In the genomic region with DNA sequence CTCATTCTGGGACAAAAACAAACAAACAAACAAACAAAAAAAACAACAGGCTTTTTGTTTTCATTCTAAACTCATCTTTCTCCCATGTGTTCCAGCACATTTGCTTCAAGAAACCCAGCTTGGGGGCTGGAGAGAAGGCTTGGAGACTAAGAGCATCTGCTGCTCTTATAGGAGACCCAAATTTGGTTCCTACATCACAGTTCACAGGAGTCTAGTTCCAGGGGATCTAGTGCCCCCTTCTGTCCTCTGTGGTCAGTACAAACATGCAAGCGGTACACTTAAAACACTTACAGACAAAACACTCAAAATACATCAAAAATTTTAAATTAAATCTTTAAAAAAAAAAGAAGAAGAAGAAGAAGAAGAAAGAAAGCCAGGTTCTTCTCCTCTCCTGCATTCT, we compare ENCODE assay signal across 12 mouse cellular contexts. TPM values are rescaled to one million over a fixed set of nuclear protein-coding genes. Genes with fewer than 3 reads are reported as not detected.
DNase-seq lines count a peak whose midpoint lies in the region; ATAC-seq and TF ChIP-seq lines count a peak whose summit lies in the region.
"Had no signal": no experiment of that assay in that cellular context is flagged by ENCODE, and none has a peak within 500 bp of the region (broad histone marks: within the 10 kb centered on the region; RNA-seq: fewer than 3 reads in every experiment).

No protein-coding gene starts in this region.

- peaks cover 84% of the 10 kb centered on the region for H3K36me3 ChIP-seq in heart, postnatal 0 days (replicated peaks; ENCODE audit: control insufficient read depth, insufficient read depth, low read length)
- peaks cover 29% of the 10 kb centered on the region for H3K36me3 ChIP-seq in heart, embryonic 11.5 days (ENCODE audit: control insufficient read depth, insufficient read depth, low read length)
- peaks cover 66% of the 10 kb centered on the region for H3K36me3 ChIP-seq in midbrain, postnatal 0 days (ENCODE audit: insufficient read depth, low read length)
- H3K36me3 ChIP-seq in midbrain, embryonic 11.5 days (ENCODE audit: control insufficient read depth, insufficient read depth, low read length) = peaks cover 17% of the 10 kb centered on the region
- H3K36me3 ChIP-seq in stomach, postnatal 0 days (ENCODE audit: control insufficient read depth, insufficient read depth, low read length) = peaks cover 26% of the 10 kb centered on the region

- H3K4me2 ChIP-seq in heart, postnatal 0 days (ENCODE audit: low read depth, low read length) = no peak overlapping the region
- no peak overlapping the region for H3K4me2 ChIP-seq in heart, embryonic 11.5 days
- no peak overlapping the region for H3K4me2 ChIP-seq in midbrain, postnatal 0 days (ENCODE audit: low read depth, low read length, poor library complexity, severe bottlenecking)
- no peak overlapping the region for H3K4me2 ChIP-seq in midbrain, embryonic 11.5 days
- no peak overlapping the region for H3K4me2 ChIP-seq in stomach, postnatal 0 days (replicated peaks; ENCODE audit: low read depth)
- H3K4me2 ChIP-seq: liver, embryonic 15.5 days had no signal

- ATAC-seq in heart, postnatal 0 days (ENCODE audit: insufficient read depth, low read depth) = no peak
- ATAC-seq in heart, embryonic 11.5 days (replicated peaks; ENCODE audit: insufficient number of reproducible peaks, low FRiP score, low TSS enrichment) = no peak
- ATAC-seq in midbrain, postnatal 0 days (ENCODE audit: low FRiP score) = no peak
- no peak for ATAC-seq in midbrain, embryonic 11.5 days (ENCODE audit: low FRiP score)
- no peak for ATAC-seq in Patski
- no peak for ATAC-seq in stomach, postnatal 0 days (ENCODE audit: low FRiP score, low TSS enrichment)
- no peak for ATAC-seq in megakaryocyte-erythroid progenitor cell, adult 5-6 weeks (replicated peaks; ENCODE audit: low FRiP score, low TSS enrichment, poor library complexity, severe bottlenecking)

- in situ Hi-C loops in Patski (cut with MboI; ENCODE audit: low pct_unique_long_range_greater_than_20kb) = no loop called here

- no peaks in the 10 kb centered on the region for H3K4me1 ChIP-seq in heart, postnatal 0 days (ENCODE audit: control insufficient read depth, insufficient read depth)
- no peaks in the 10 kb centered on the region for H3K4me1 ChIP-seq in heart, embryonic 11.5 days (ENCODE audit: control insufficient read depth, insufficient read depth, low read length)
- H3K4me1 ChIP-seq in midbrain, postnatal 0 days (ENCODE audit: insufficient read depth, low read length) = no peaks in the 10 kb centered on the region
- H3K4me1 ChIP-seq in midbrain, embryonic 11.5 days (ENCODE audit: control insufficient read depth, insufficient read depth, low read length) = no peaks in the 10 kb centered on the region
- H3K4me1 ChIP-seq in stomach, postnatal 0 days (replicated peaks; ENCODE audit: control insufficient read depth, insufficient read depth) = no peaks in the 10 kb centered on the region
- H3K4me1 ChIP-seq: liver, embryonic 15.5 days had no signal

- CTCF ChIA-PET in Patski (lab: Charles Lee) = interaction anchor here (1.0 to 2.3 kb wide), 4 partner anchors 9 to 13 kb away, joined by 3 to 8 read pairs (median 4); no protein-coding TSS in a partner anchor

- no peak for TF ChIP-seq EP300 in heart, postnatal 0 days (IDR thresholded peaks at IDR 0.05; ENCODE audit: low read depth)
- TF ChIP-seq EP300 in stomach, postnatal 0 days (optimal IDR thresholded peaks at IDR 0.05) = no peak

- no peak for DNase-seq in heart, postnatal 0 days (ENCODE audit: low spot score)
- DNase-seq in midbrain, postnatal 0 days (ENCODE audit: low spot score) = no peak
- no peak for DNase-seq in midbrain, embryonic 11.5 days (ENCODE audit: low spot score, missing footprints)
- DNase-seq in Patski (ENCODE audit: low read depth, low spot score) = no peak
- no peak for DNase-seq in stomach, postnatal 0 days (ENCODE audit: low spot score)
- DNase-seq: gastrocnemius, postnatal 25 days; thymus, adult 18-20 months had no signal

- H3K9ac ChIP-seq in heart, postnatal 0 days (replicated peaks; ENCODE audit: low read depth, low read length) = no peak overlapping the region
- H3K9ac ChIP-seq in heart, embryonic 11.5 days (ENCODE audit: low read depth, low read length) = no peak overlapping the region
- no peak overlapping the region for H3K9ac ChIP-seq in midbrain, postnatal 0 days (replicated peaks; ENCODE audit: low read length, poor library complexity, severe bottlenecking)
- H3K9ac ChIP-seq in midbrain, embryonic 11.5 days (ENCODE audit: low read length) = no peak overlapping the region
- H3K9ac ChIP-seq in stomach, postnatal 0 days (ENCODE audit: low read length) = no peak overlapping the region
- H3K9ac ChIP-seq: liver, embryonic 15.5 days had no signal

- TF ChIP-seq CTCF in heart, postnatal 0 days (IDR thresholded peaks at IDR 0.05; ENCODE audit: low read depth) = peak; percentile 30
- peak; percentile 33; the same call in 1 of the 2 replicates for TF ChIP-seq CTCF in midbrain, postnatal 0 days (IDR thresholded peaks at IDR 0.05)
- TF ChIP-seq CTCF in Patski (IDR thresholded peaks at IDR 0.05) = peak; percentile 66
- TF ChIP-seq CTCF in stomach, postnatal 0 days (IDR thresholded peaks at IDR 0.05; ENCODE audit: low read depth) = peak; percentile 54

- WGBS in heart, postnatal 0 days = 94% methylated on average over 1 of the region's 1 CpGs
- WGBS in heart, embryonic 11.5 days (ENCODE audit: insufficient replicate concordance) = 93% methylated on average over 1 of the region's 1 CpGs
- WGBS in midbrain, postnatal 0 days = 87% methylated on average over 1 of the region's 1 CpGs
- 89% methylated on average over 1 of the region's 1 CpGs for WGBS in midbrain, embryonic 11.5 days
- WGBS in stomach, postnatal 0 days = 94% methylated on average over 1 of the region's 1 CpGs

- POLR2A ChIA-PET in Patski (lab: Charles Lee) = no interaction called here

- H3K4me3 ChIP-seq in heart, postnatal 0 days (ENCODE audit: low read depth, low read length) = no peak overlapping the region
- no peak overlapping the region for H3K4me3 ChIP-seq in heart, embryonic 11.5 days (ENCODE audit: low read depth, low read length)
- H3K4me3 ChIP-seq in midbrain, postnatal 0 days (ENCODE audit: low read depth, low read length) = no peak overlapping the region
- no peak overlapping the region for H3K4me3 ChIP-seq in midbrain, embryonic 11.5 days (ENCODE audit: low read depth, low read length)
- no peak overlapping the region for H3K4me3 ChIP-seq in stomach, postnatal 0 days (ENCODE audit: low read depth, low read length)
- H3K4me3 ChIP-seq: erythroblast, embryonic 14.5 days; liver, embryonic 15.5 days had no signal

- no peaks in the 10 kb centered on the region for H3K9me3 ChIP-seq in heart, postnatal 0 days (replicated peaks; ENCODE audit: control insufficient read depth, low read length)
- no peaks in the 10 kb centered on the region for H3K9me3 ChIP-seq in heart, embryonic 11.5 days (replicated peaks; ENCODE audit: control insufficient read depth, low read length)
- H3K9me3 ChIP-seq in midbrain, postnatal 0 days (ENCODE audit: low read length) = no peaks in the 10 kb centered on the region
- H3K9me3 ChIP-seq in midbrain, embryonic 11.5 days (ENCODE audit: control insufficient read depth, low read length) = no peaks in the 10 kb centered on the region
- H3K9me3 ChIP-seq in stomach, postnatal 0 days (ENCODE audit: control insufficient read depth, low read length) = no peaks in the 10 kb centered on the region
- H3K9me3 ChIP-seq: liver, embryonic 15.5 days had no signal

- H3K27ac ChIP-seq in heart, postnatal 0 days (ENCODE audit: low read depth) = no peak overlapping the region
- H3K27ac ChIP-seq in heart, embryonic 11.5 days (ENCODE audit: low read depth, low read length) = no peak overlapping the region
- H3K27ac ChIP-seq in midbrain, postnatal 0 days (ENCODE audit: low read depth, low read length) = no peak overlapping the region
- no peak overlapping the region for H3K27ac ChIP-seq in midbrain, embryonic 11.5 days (ENCODE audit: low read depth, low read length)
- H3K27ac ChIP-seq in stomach, postnatal 0 days (replicated peaks) = no peak overlapping the region
- H3K27ac ChIP-seq: liver, embryonic 15.5 days had no signal

- no peaks in the 10 kb centered on the region for H3K27me3 ChIP-seq in heart, postnatal 0 days (ENCODE audit: control insufficient read depth, insufficient read depth, low read length)
- no peaks in the 10 kb centered on the region for H3K27me3 ChIP-seq in heart, embryonic 11.5 days (ENCODE audit: control insufficient read depth, insufficient read depth, low read length)
- H3K27me3 ChIP-seq in midbrain, postnatal 0 days (ENCODE audit: insufficient read depth, low read length) = no peaks in the 10 kb centered on the region
- no peaks in the 10 kb centered on the region for H3K27me3 ChIP-seq in midbrain, embryonic 11.5 days (ENCODE audit: control insufficient read depth, insufficient read depth, low read length)
- no peaks in the 10 kb centered on the region for H3K27me3 ChIP-seq in Patski
- H3K27me3 ChIP-seq in stomach, postnatal 0 days (ENCODE audit: control insufficient read depth, insufficient read depth, low read length) = no peaks in the 10 kb centered on the region
- H3K27me3 ChIP-seq: liver, embryonic 15.5 days had no signal

RNA-seq across cellular contexts. Expression of a gene that starts 16.4 kb away (rescaled TPM):
- total RNA-seq in heart, postnatal 0 days (2014; rRNA removed; ENCODE audit: low replicate concordance) = 0.76 and 4.6 TPM in 2 replicates
- polyA plus RNA-seq in heart, postnatal 0 days (2015; fragmentation: Nextera tagmentation; extraction: Ambion mirVana) = 2.3 and 2.4 TPM in 2 replicates
- polyA plus RNA-seq in heart, embryonic 11.5 days (2014; fragmentation: Nextera tagmentation; extraction: Ambion mirVana) = 1.4 and 1.7 TPM in 2 replicates
- total RNA-seq in midbrain, postnatal 0 days (2014; rRNA removed) = 7.7 and 12.9 TPM in 2 replicates
- polyA plus RNA-seq in midbrain, postnatal 0 days (2015; fragmentation: Nextera tagmentation; extraction: Ambion mirVana) = 3.1 and 4.2 TPM in 2 replicates
- polyA plus RNA-seq in midbrain, embryonic 11.5 days (2014; fragmentation: Nextera tagmentation; extraction: Ambion mirVana) = 2.3 and 3.4 TPM in 2 replicates
- 2.4 TPM for polyA plus RNA-seq in Patski (2021)
- 0.99 and 1.2 TPM in 2 replicates for polyA plus RNA-seq in stomach, postnatal 0 days (2015; fragmentation: Nextera tagmentation; extraction: Ambion mirVana)
- 4.7 and 9.2 TPM in 2 replicates for total RNA-seq in megakaryocyte-erythroid progenitor cell, adult 5-6 weeks (2014; fragmentation: Nextera tagmentation)
- 1.1 and 2.7 TPM in 2 replicates for total RNA-seq in megakaryocyte-erythroid progenitor cell, adult 5-6 weeks (2017)

RNA-seq across cellular contexts. Expression of a gene that starts 30.4 kb away (rescaled TPM):
- 7.7 and 18.2 TPM in 2 replicates for total RNA-seq in heart, postnatal 0 days (2014; rRNA removed; ENCODE audit: low replicate concordance)
- polyA plus RNA-seq in heart, postnatal 0 days (2015; fragmentation: Nextera tagmentation; extraction: Ambion mirVana) = 10.7 and 12.7 TPM in 2 replicates
- 20.2 and 22.0 TPM in 2 replicates for polyA plus RNA-seq in heart, embryonic 11.5 days (2014; fragmentation: Nextera tagmentation; extraction: Ambion mirVana)
- 31.3 and 40.7 TPM in 2 replicates for total RNA-seq in midbrain, postnatal 0 days (2014; rRNA removed)
- 22.0 and 23.4 TPM in 2 replicates for polyA plus RNA-seq in midbrain, postnatal 0 days (2015; fragmentation: Nextera tagmentation; extraction: Ambion mirVana)
- 28.3 and 29.7 TPM in 2 replicates for polyA plus RNA-seq in midbrain, embryonic 11.5 days (2014; fragmentation: Nextera tagmentation; extraction: Ambion mirVana)
- polyA plus RNA-seq in Patski (2021) = 35.8 TPM
- 18.0 and 18.7 TPM in 2 replicates for polyA plus RNA-seq in stomach, postnatal 0 days (2015; fragmentation: Nextera tagmentation; extraction: Ambion mirVana)
- total RNA-seq in megakaryocyte-erythroid progenitor cell, adult 5-6 weeks (2014; fragmentation: Nextera tagmentation) = 12.5 and 12.6 TPM in 2 replicates
- total RNA-seq in megakaryocyte-erythroid progenitor cell, adult 5-6 weeks (2017) = 11.2 and 19.6 TPM in 2 replicates

RNA-seq across cellular contexts. Expression of a gene that starts 30.4 kb away (rescaled TPM):
- 13.1 and 13.8 TPM in 2 replicates for total RNA-seq in heart, postnatal 0 days (2014; rRNA removed; ENCODE audit: low replicate concordance)
- 7.7 and 7.8 TPM in 2 replicates for polyA plus RNA-seq in heart, postnatal 0 days (2015; fragmentation: Nextera tagmentation; extraction: Ambion mirVana)
- 15.7 and 18.3 TPM in 2 replicates for polyA plus RNA-seq in heart, embryonic 11.5 days (2014; fragmentation: Nextera tagmentation; extraction: Ambion mirVana)
- 17.3 and 18.0 TPM in 2 replicates for total RNA-seq in midbrain, postnatal 0 days (2014; rRNA removed)
- polyA plus RNA-seq in midbrain, postnatal 0 days (2015; fragmentation: Nextera tagmentation; extraction: Ambion mirVana) = 14.6 and 15.5 TPM in 2 replicates
- polyA plus RNA-seq in midbrain, embryonic 11.5 days (2014; fragmentation: Nextera tagmentation; extraction: Ambion mirVana) = 22.6 and 23.7 TPM in 2 replicates
- 13.1 TPM for polyA plus RNA-seq in Patski (2021)
- polyA plus RNA-seq in stomach, postnatal 0 days (2015; fragmentation: Nextera tagmentation; extraction: Ambion mirVana) = 7.8 and 8.9 TPM in 2 replicates
- 54.5 and 57.5 TPM in 2 replicates for total RNA-seq in megakaryocyte-erythroid progenitor cell, adult 5-6 weeks (2014; fragmentation: Nextera tagmentation)
- total RNA-seq in megakaryocyte-erythroid progenitor cell, adult 5-6 weeks (2017) = 28.7 and 40.8 TPM in 2 replicates

RNA-seq across cellular contexts. Expression of a gene that starts 30.6 kb away (rescaled TPM):
- total RNA-seq in heart, postnatal 0 days (2014; rRNA removed; ENCODE audit: low replicate concordance) = not detected in 2 replicates
- polyA plus RNA-seq in heart, postnatal 0 days (2015; fragmentation: Nextera tagmentation; extraction: Ambion mirVana) = 0.25 and 0.31 TPM in 2 replicates
- polyA plus RNA-seq in heart, embryonic 11.5 days (2014; fragmentation: Nextera tagmentation; extraction: Ambion mirVana) = 0.70 and 1.4 TPM in 2 replicates
- total RNA-seq in midbrain, postnatal 0 days (2014; rRNA removed) = 2.1 and 2.2 TPM in 2 replicates
- polyA plus RNA-seq in midbrain, postnatal 0 days (2015; fragmentation: Nextera tagmentation; extraction: Ambion mirVana) = 0.22 and 0.60 TPM in 2 replicates
- polyA plus RNA-seq in midbrain, embryonic 11.5 days (2014; fragmentation: Nextera tagmentation; extraction: Ambion mirVana) = 1.2 TPM in 2 replicates
- 0.24 TPM for polyA plus RNA-seq in Patski (2021)
- polyA plus RNA-seq in stomach, postnatal 0 days (2015; fragmentation: Nextera tagmentation; extraction: Ambion mirVana) = 0.25 and 0.27 TPM in 2 replicates
- total RNA-seq in megakaryocyte-erythroid progenitor cell, adult 5-6 weeks (2014; fragmentation: Nextera tagmentation) = 0.48 and 1.3 TPM in 2 replicates
- 0.08 TPM in 1 of 2 replicates, not detected in the other for total RNA-seq in megakaryocyte-erythroid progenitor cell, adult 5-6 weeks (2017)
- polyA plus RNA-seq: erythroblast, embryonic 14.5 days had no signal

RNA-seq across cellular contexts. Expression of a gene that starts 48.0 kb away (rescaled TPM):
- 1.1 and 1.2 TPM in 2 replicates for total RNA-seq in heart, postnatal 0 days (2014; rRNA removed; ENCODE audit: low replicate concordance)
- not detected in 2 replicates for polyA plus RNA-seq in heart, postnatal 0 days (2015; fragmentation: Nextera tagmentation; extraction: Ambion mirVana)
- polyA plus RNA-seq in heart, embryonic 11.5 days (2014; fragmentation: Nextera tagmentation; extraction: Ambion mirVana) = not detected in 2 replicates
- total RNA-seq in midbrain, postnatal 0 days (2014; rRNA removed) = 0.24 TPM in 1 of 2 replicates, not detected in the other
- polyA plus RNA-seq in midbrain, postnatal 0 days (2015; fragmentation: Nextera tagmentation; extraction: Ambion mirVana) = 0.43 TPM in 1 of 2 replicates, not detected in the other
- not detected in 2 replicates for polyA plus RNA-seq in midbrain, embryonic 11.5 days (2014; fragmentation: Nextera tagmentation; extraction: Ambion mirVana)
- not detected for polyA plus RNA-seq in Patski (2021)
- polyA plus RNA-seq in stomach, postnatal 0 days (2015; fragmentation: Nextera tagmentation; extraction: Ambion mirVana) = 0.11 TPM in 1 of 2 replicates, not detected in the other
- total RNA-seq in megakaryocyte-erythroid progenitor cell, adult 5-6 weeks (2014; fragmentation: Nextera tagmentation) = not detected in 2 replicates
- total RNA-seq in megakaryocyte-erythroid progenitor cell, adult 5-6 weeks (2017) = 0.80 and 1.0 TPM in 2 replicates
- total RNA-seq: hematopoietic stem cell, adult 5-6 weeks had no signal
- polyA plus RNA-seq: liver, embryonic 15.5 days had no signal
